Mouse (Mus musculus): ENCODE results near the gene Ahsg. TPM values are rescaled to one million over a fixed set of nuclear protein-coding genes. Genes with fewer than 3 reads are reported as not detected.

Ahsg gene
- polyA plus RNA-seq, 1 experiment = not detected

- no peak overlapping the region for H3K9ac ChIP-seq (ENCODE audit: low read depth, poor library complexity, severe bottlenecking)
- H3K4me1 ChIP-seq (ENCODE audit: control insufficient read depth, insufficient read depth, low read length) = no peaks in the 10 kb centered on the region
- TF ChIP-seq CTCF (IDR thresholded peaks at IDR 0.05; ENCODE audit: low read depth, low read length) (no peak), EP300 (IDR thresholded peaks at IDR 0.05; ENCODE audit: insufficient read depth, low read depth, low read length) (no peak), POLR2A (IDR thresholded peaks at IDR 0.05; ENCODE audit: insufficient read depth, low read length) (no peak)
- H3K27ac ChIP-seq (ENCODE audit: insufficient read depth, low read length) = no peak overlapping the region
- no peaks in the 10 kb centered on the region for H3K36me3 ChIP-seq (ENCODE audit: control insufficient read depth, insufficient read depth, low read length, poor library complexity, severe bottlenecking)
- no peak overlapping the region for H3K4me3 ChIP-seq (ENCODE audit: low read depth, low read length)
- H3K27me3 ChIP-seq (ENCODE audit: control insufficient read depth, insufficient read depth, low read length, poor library complexity, severe bottlenecking) = no peaks in the 10 kb centered on the region
- H3K9me3 ChIP-seq (replicated peaks; ENCODE audit: control insufficient read depth, insufficient read depth, low read length, poor library complexity, severe bottlenecking) = no peaks in the 10 kb centered on the region
Observed at GRCm38 (mm10) chr16:22880900-22881299, 10.2 kb upstream of the Ahsg start.

- Histone ChIP-seq H3K4me1 (ENCODE audit: control insufficient read depth, insufficient read depth, low read length) (no peaks in the 10 kb centered on the region), H3K4me3 (ENCODE audit: low read depth, low read length) (no peak overlapping the region), H3K9me3 (replicated peaks; ENCODE audit: control insufficient read depth, insufficient read depth, low read length, poor library complexity, severe bottlenecking) (no peaks in the 10 kb centered on the region), H3K36me3 (ENCODE audit: control insufficient read depth, insufficient read depth, low read length, poor library complexity, severe bottlenecking) (no peaks in the 10 kb centered on the region), H3K9ac (ENCODE audit: low read depth, poor library complexity, severe bottlenecking) (no peak overlapping the region), H3K27me3 (ENCODE audit: control insufficient read depth, insufficient read depth, low read length, poor library complexity, severe bottlenecking) (no peaks in the 10 kb centered on the region), H3K27ac (ENCODE audit: insufficient read depth, low read length) (no peak overlapping the region)
- no peak for TF ChIP-seq CTCF (IDR thresholded peaks at IDR 0.05; ENCODE audit: low read depth, low read length)
- TF ChIP-seq EP300 (IDR thresholded peaks at IDR 0.05; ENCODE audit: insufficient read depth, low read depth, low read length) = no peak
- TF ChIP-seq POLR2A (IDR thresholded peaks at IDR 0.05; ENCODE audit: insufficient read depth, low read length) = no peak
Observed at GRCm38 (mm10) chr16:22881487-22881886, 9.6 kb upstream of the Ahsg start.

GRCm38 (mm10) chr16:22883441-22883840 is 7.6 kb upstream of the Ahsg start:
- Histone ChIP-seq H3K36me3 (ENCODE audit: control insufficient read depth, insufficient read depth, low read length, poor library complexity, severe bottlenecking) (no peaks in the 10 kb centered on the region), H3K27me3 (ENCODE audit: control insufficient read depth, insufficient read depth, low read length, poor library complexity, severe bottlenecking) (no peaks in the 10 kb centered on the region), H3K27ac (ENCODE audit: insufficient read depth, low read length) (no peak overlapping the region), H3K4me1 (ENCODE audit: control insufficient read depth, insufficient read depth, low read length) (no peaks in the 10 kb centered on the region), H3K9ac (ENCODE audit: low read depth, poor library complexity, severe bottlenecking) (no peak overlapping the region), H3K4me3 (ENCODE audit: low read depth, low read length) (no peak overlapping the region), H3K9me3 (replicated peaks; ENCODE audit: control insufficient read depth, insufficient read depth, low read length, poor library complexity, severe bottlenecking) (no peaks in the 10 kb centered on the region)
- TF ChIP-seq EP300 (IDR thresholded peaks at IDR 0.05; ENCODE audit: insufficient read depth, low read depth, low read length) (no peak), CTCF (IDR thresholded peaks at IDR 0.05; ENCODE audit: low read depth, low read length) (no peak), POLR2A (IDR thresholded peaks at IDR 0.05; ENCODE audit: insufficient read depth, low read length) (no peak)

- H3K27me3 ChIP-seq (ENCODE audit: control insufficient read depth, insufficient read depth, low read length, poor library complexity, severe bottlenecking) = no peaks in the 10 kb centered on the region
- no peaks in the 10 kb centered on the region for H3K36me3 ChIP-seq (ENCODE audit: control insufficient read depth, insufficient read depth, low read length, poor library complexity, severe bottlenecking)
- H3K4me1 ChIP-seq (ENCODE audit: control insufficient read depth, insufficient read depth, low read length) = no peaks in the 10 kb centered on the region
- TF ChIP-seq POLR2A (IDR thresholded peaks at IDR 0.05; ENCODE audit: insufficient read depth, low read length) (no peak), CTCF (IDR thresholded peaks at IDR 0.05; ENCODE audit: low read depth, low read length) (no peak), EP300 (IDR thresholded peaks at IDR 0.05; ENCODE audit: insufficient read depth, low read depth, low read length) (no peak)
- no peak overlapping the region for H3K27ac ChIP-seq (ENCODE audit: insufficient read depth, low read length)
- no peak overlapping the region for H3K4me3 ChIP-seq (ENCODE audit: low read depth, low read length)
- no peaks in the 10 kb centered on the region for H3K9me3 ChIP-seq (replicated peaks; ENCODE audit: control insufficient read depth, insufficient read depth, low read length, poor library complexity, severe bottlenecking)
- H3K9ac ChIP-seq (ENCODE audit: low read depth, poor library complexity, severe bottlenecking) = no peak overlapping the region
Observed at GRCm38 (mm10) chr16:22885356-22885755, 5.7 kb upstream of the Ahsg start.

GRCm38 (mm10) chr16:22886726-22887125 is 4.4 kb upstream of the Ahsg start:
- H3K9ac ChIP-seq (ENCODE audit: low read depth, poor library complexity, severe bottlenecking) = no peak overlapping the region
- H3K4me3 ChIP-seq (ENCODE audit: low read depth, low read length) = no peak overlapping the region
- H3K4me1 ChIP-seq (ENCODE audit: control insufficient read depth, insufficient read depth, low read length) = no peaks in the 10 kb centered on the region
- no peaks in the 10 kb centered on the region for H3K27me3 ChIP-seq (ENCODE audit: control insufficient read depth, insufficient read depth, low read length, poor library complexity, severe bottlenecking)
- H3K27ac ChIP-seq (ENCODE audit: insufficient read depth, low read length) = no peak overlapping the region
- H3K36me3 ChIP-seq (ENCODE audit: control insufficient read depth, insufficient read depth, low read length, poor library complexity, severe bottlenecking) = no peaks in the 10 kb centered on the region
- TF ChIP-seq POLR2A (IDR thresholded peaks at IDR 0.05; ENCODE audit: insufficient read depth, low read length) = no peak
- TF ChIP-seq CTCF (IDR thresholded peaks at IDR 0.05; ENCODE audit: low read depth, low read length) = no peak
- no peak for TF ChIP-seq EP300 (IDR thresholded peaks at IDR 0.05; ENCODE audit: insufficient read depth, low read depth, low read length)
- H3K9me3 ChIP-seq (replicated peaks; ENCODE audit: control insufficient read depth, insufficient read depth, low read length, poor library complexity, severe bottlenecking) = no peaks in the 10 kb centered on the region

- no peaks in the 10 kb centered on the region for H3K36me3 ChIP-seq (ENCODE audit: control insufficient read depth, insufficient read depth, low read length, poor library complexity, severe bottlenecking)
- H3K9ac ChIP-seq (ENCODE audit: low read depth, poor library complexity, severe bottlenecking) = no peak overlapping the region
- no peaks in the 10 kb centered on the region for H3K4me1 ChIP-seq (ENCODE audit: control insufficient read depth, insufficient read depth, low read length)
- TF ChIP-seq EP300 (IDR thresholded peaks at IDR 0.05; ENCODE audit: insufficient read depth, low read depth, low read length) = no peak
- TF ChIP-seq POLR2A (IDR thresholded peaks at IDR 0.05; ENCODE audit: insufficient read depth, low read length) = no peak
- TF ChIP-seq CTCF (IDR thresholded peaks at IDR 0.05; ENCODE audit: low read depth, low read length) = no peak
- no peak overlapping the region for H3K27ac ChIP-seq (ENCODE audit: insufficient read depth, low read length)
- no peaks in the 10 kb centered on the region for H3K27me3 ChIP-seq (ENCODE audit: control insufficient read depth, insufficient read depth, low read length, poor library complexity, severe bottlenecking)
- no peak overlapping the region for H3K4me3 ChIP-seq (ENCODE audit: low read depth, low read length)
- H3K9me3 ChIP-seq (replicated peaks; ENCODE audit: control insufficient read depth, insufficient read depth, low read length, poor library complexity, severe bottlenecking) = no peaks in the 10 kb centered on the region
Observed at GRCm38 (mm10) chr16:22888835-22889234, 2.2 kb upstream of the Ahsg start.

Measured in ES-Bruce4 (cell line).